Mouse (Mus musculus) ES-Bruce4 (cell line): ENCODE measurements around the gene Apc2.

Source experiments
- CTCF ChIP-seq: IDR thresholded peaks from one replicate; pipeline ENCODE4 v1.8.1; 2011; ENCODE audit warnings: low read depth, low read length
- POLR2A ChIP-seq: IDR thresholded peaks from one replicate; pipeline ENCODE4 v1.8.1; 2011; ENCODE audit warnings: low read length; ENCODE audit not compliant: insufficient read depth

- TF ChIP-seq CTCF (no peak), POLR2A (no peak)
Measured at GRCm38 (mm10) chr10:80345122-80345521, 49.3 kb downstream of the Apc2 start.
